Mouse (Mus musculus): ENCODE data around the gene Rab5a.

Gene Rab5a

GRCm38 (mm10) chr17:53543591-53544324 is 64.7 kb downstream of the Rab5a start:
- DNase-seq (ENCODE audit: low read depth, low spot score) = no peak

GRCm38 (mm10) chr17:53551306-53552299 is 72.6 kb downstream of the Rab5a start:
- no peak for DNase-seq (ENCODE audit: low read depth, low spot score)

- DNase-seq (ENCODE audit: low read depth, low spot score) = peak; percentile 61
Measured at GRCm38 (mm10) chr17:53554088-53554487, 75.1 kb downstream of the Rab5a start.

- DNase-seq (ENCODE audit: low read depth, low spot score) = no peak
Measured at GRCm38 (mm10) chr17:53554813-53555212, 75.8 kb downstream of the Rab5a start.

Measured in CD4-positive, CD25-positive, alpha-beta regulatory T cell, adult 2 months (primary cell).